Mouse (Mus musculus): ENCODE results near the gene Parp11. TPM values are rescaled to one million over a fixed set of nuclear protein-coding genes. Genes with fewer than 3 reads are reported as not detected.

The Parp11 gene
- polyA plus RNA-seq, 1 experiment from 2014 or later, result 15.1 TPM

- TF ChIP-seq CTCF (IDR thresholded peaks at IDR 0.05; ENCODE audit: low read depth), result no peak
- no peak overlapping the region for H3K27ac ChIP-seq
- H3K9ac ChIP-seq (ENCODE audit: low read depth, low read length), result no peak overlapping the region
- ATAC-seq (replicated peaks; ENCODE audit: low FRiP score, low read depth), result no peak
- H3K4me3 ChIP-seq (replicated peaks; ENCODE audit: low read depth, low read length), result no peak overlapping the region
- no peaks in the 10 kb centered on the region for H3K27me3 ChIP-seq (ENCODE audit: insufficient read depth, low read length)
- H3K36me3 ChIP-seq (ENCODE audit: insufficient read depth, low read length), result peaks cover 10% of the 10 kb centered on the region; the same call in 1 of the 2 replicates
- H3K4me2 ChIP-seq (ENCODE audit: low read length), result no peak overlapping the region
- no peaks in the 10 kb centered on the region for H3K4me1 ChIP-seq (replicated peaks; ENCODE audit: insufficient read depth, low read length)
- 81% methylated on average over 8 of the region's 8 CpGs for whole genome bisulfite sequencing
- no peak for DNase-seq (ENCODE audit: low spot score)
- no peaks in the 10 kb centered on the region for H3K9me3 ChIP-seq (replicated peaks; ENCODE audit: low read length)
Observed at GRCm38 (mm10) chr6:127473961-127474360, 27.3 kb downstream of the Parp11 start.

GRCm38 (mm10) chr6:127475231-127475630, 28.6 kb downstream of the Parp11 start:
- no peak for TF ChIP-seq CTCF (IDR thresholded peaks at IDR 0.05; ENCODE audit: low read depth)
- H3K9ac ChIP-seq (ENCODE audit: low read depth, low read length), result no peak overlapping the region
- no peak for DNase-seq (ENCODE audit: low spot score)
- ATAC-seq (replicated peaks; ENCODE audit: low FRiP score, low read depth), result no peak
- no peaks in the 10 kb centered on the region for H3K27me3 ChIP-seq (ENCODE audit: insufficient read depth, low read length)
- H3K4me1 ChIP-seq (replicated peaks; ENCODE audit: insufficient read depth, low read length), result no peaks in the 10 kb centered on the region
- no peak overlapping the region for H3K4me2 ChIP-seq (ENCODE audit: low read length)
- 52% methylated on average over 3 of the region's 3 CpGs for WGBS
- no peak overlapping the region for H3K4me3 ChIP-seq (replicated peaks; ENCODE audit: low read depth, low read length)
- peaks cover 13% of the 10 kb centered on the region; the same call in 1 of the 2 replicates for H3K36me3 ChIP-seq (ENCODE audit: insufficient read depth, low read length)
- no peaks in the 10 kb centered on the region for H3K9me3 ChIP-seq (replicated peaks; ENCODE audit: low read length)
- no peak overlapping the region for H3K27ac ChIP-seq

GRCm38 (mm10) chr6:127491046-127491445, 44.4 kb downstream of the Parp11 start:
- no peaks in the 10 kb centered on the region for H3K4me1 ChIP-seq (replicated peaks; ENCODE audit: insufficient read depth, low read length)
- H3K9ac ChIP-seq (ENCODE audit: low read depth, low read length), result no peak overlapping the region
- no peak for TF ChIP-seq CTCF (IDR thresholded peaks at IDR 0.05; ENCODE audit: low read depth)
- DNase-seq (ENCODE audit: low spot score) (no peak), ATAC-seq (replicated peaks; ENCODE audit: low FRiP score, low read depth) (no peak)
- H3K9me3 ChIP-seq (replicated peaks; ENCODE audit: low read length), result no peaks in the 10 kb centered on the region
- no peak overlapping the region for H3K4me3 ChIP-seq (replicated peaks; ENCODE audit: low read depth, low read length)
- 78% methylated on average over 6 of the region's 6 CpGs for WGBS
- peaks cover 3% of the 10 kb centered on the region; the same call in 1 of the 2 replicates for H3K36me3 ChIP-seq (ENCODE audit: insufficient read depth, low read length)
- no peak overlapping the region for H3K4me2 ChIP-seq (ENCODE audit: low read length)
- no peaks in the 10 kb centered on the region for H3K27me3 ChIP-seq (ENCODE audit: insufficient read depth, low read length)
- no peak overlapping the region for H3K27ac ChIP-seq

- no peak overlapping the region for H3K27ac ChIP-seq
- no peak for DNase-seq (ENCODE audit: low spot score)
Observed at GRCm38 (mm10) chr6:127492561-127492960, 45.9 kb downstream of the Parp11 start.

GRCm38 (mm10) chr6:127493750-127494149, 47.1 kb downstream of the Parp11 start:
- ATAC-seq (replicated peaks; ENCODE audit: low FRiP score, low read depth) (no peak), DNase-seq (ENCODE audit: low spot score) (no peak)
- Histone ChIP-seq H3K36me3 (ENCODE audit: insufficient read depth, low read length) (peaks cover 3% of the 10 kb centered on the region; the same call in 1 of the 2 replicates), H3K4me3 (replicated peaks; ENCODE audit: low read depth, low read length) (no peak overlapping the region), H3K9me3 (replicated peaks; ENCODE audit: low read length) (no peaks in the 10 kb centered on the region), H3K4me2 (ENCODE audit: low read length) (no peak overlapping the region), H3K9ac (ENCODE audit: low read depth, low read length) (no peak overlapping the region), H3K27me3 (ENCODE audit: insufficient read depth, low read length) (no peaks in the 10 kb centered on the region), H3K4me1 (replicated peaks; ENCODE audit: insufficient read depth, low read length) (no peaks in the 10 kb centered on the region), H3K27ac (no peak overlapping the region)
- 71% methylated on average over 13 of the region's 13 CpGs for WGBS
- no peak for TF ChIP-seq CTCF (IDR thresholded peaks at IDR 0.05; ENCODE audit: low read depth)

More at GRCm38 (mm10) chr6:127492561-127492960, 45.9 kb downstream of the Parp11 start:
- WGBS, result 77% methylated on average over 4 of the region's 4 CpGs
- Histone ChIP-seq H3K4me1 (replicated peaks; ENCODE audit: insufficient read depth, low read length) (no peaks in the 10 kb centered on the region), H3K4me2 (ENCODE audit: low read length) (no peak overlapping the region), H3K27me3 (ENCODE audit: insufficient read depth, low read length) (no peaks in the 10 kb centered on the region), H3K9me3 (replicated peaks; ENCODE audit: low read length) (no peaks in the 10 kb centered on the region), H3K4me3 (replicated peaks; ENCODE audit: low read depth, low read length) (no peak overlapping the region), H3K9ac (ENCODE audit: low read depth, low read length) (no peak overlapping the region), H3K36me3 (ENCODE audit: insufficient read depth, low read length) (peaks cover 3% of the 10 kb centered on the region; the same call in 1 of the 2 replicates)
- TF ChIP-seq CTCF (IDR thresholded peaks at IDR 0.05; ENCODE audit: low read depth), result no peak
- no peak for ATAC-seq (replicated peaks; ENCODE audit: low FRiP score, low read depth)

GRCm38 (mm10) chr6:127494357-127494756, 47.7 kb downstream of the Parp11 start:
- Histone ChIP-seq H3K4me2 (ENCODE audit: low read length) (no peak overlapping the region), H3K4me3 (replicated peaks; ENCODE audit: low read depth, low read length) (no peak overlapping the region), H3K36me3 (ENCODE audit: insufficient read depth, low read length) (peaks cover 3% of the 10 kb centered on the region; the same call in 1 of the 2 replicates), H3K27me3 (ENCODE audit: insufficient read depth, low read length) (no peaks in the 10 kb centered on the region), H3K27ac (no peak overlapping the region), H3K4me1 (replicated peaks; ENCODE audit: insufficient read depth, low read length) (no peaks in the 10 kb centered on the region), H3K9ac (ENCODE audit: low read depth, low read length) (no peak overlapping the region), H3K9me3 (replicated peaks; ENCODE audit: low read length) (no peaks in the 10 kb centered on the region)
- WGBS, result 65% methylated on average over 9 of the region's 9 CpGs
- no peak for ATAC-seq (replicated peaks; ENCODE audit: low FRiP score, low read depth)
- TF ChIP-seq CTCF (IDR thresholded peaks at IDR 0.05; ENCODE audit: low read depth), result no peak
- no peak for DNase-seq (ENCODE audit: low spot score)

- H3K36me3 ChIP-seq (ENCODE audit: insufficient read depth, low read length), result no peaks in the 10 kb centered on the region; the same call in 1 of the 2 replicates
- TF ChIP-seq CTCF (IDR thresholded peaks at IDR 0.05; ENCODE audit: low read depth), result no peak
- H3K9me3 ChIP-seq (replicated peaks; ENCODE audit: low read length), result no peaks in the 10 kb centered on the region
- no peak overlapping the region for H3K9ac ChIP-seq (ENCODE audit: low read depth, low read length)
- DNase-seq (ENCODE audit: low spot score) (no peak), ATAC-seq (replicated peaks; ENCODE audit: low FRiP score, low read depth) (no peak)
- no peak overlapping the region for H3K27ac ChIP-seq
- no peaks in the 10 kb centered on the region for H3K27me3 ChIP-seq (ENCODE audit: insufficient read depth, low read length)
- WGBS, result 85% methylated on average over 2 of the region's 2 CpGs
- no peak overlapping the region for H3K4me2 ChIP-seq (ENCODE audit: low read length)
- no peaks in the 10 kb centered on the region for H3K4me1 ChIP-seq (replicated peaks; ENCODE audit: insufficient read depth, low read length)
- no peak overlapping the region for H3K4me3 ChIP-seq (replicated peaks; ENCODE audit: low read depth, low read length)
Observed at GRCm38 (mm10) chr6:127495251-127495650, 48.6 kb downstream of the Parp11 start.

Data from kidney, postnatal 0 days (tissue).